Mouse (Mus musculus) gonadal fat pad, adult 2 months (tissue): ENCODE data around the gene Ifi27l2a. TPM values are rescaled to one million over a fixed set of nuclear protein-coding genes. Genes with fewer than 3 reads are reported as not detected.
A peak's percentile ranks its signal among the peaks of the same experiment; 100 is the strongest.
"Not testable (repeated sequence)": the region's sequence is repeated elsewhere in the genome, so short reads cannot be mapped to it uniquely, and the experiment has no call there.

ENCODE experiments used
- DNase-seq: peaks from one replicate; pipeline ENCODE4 v3.0.0-alpha.2; 2012; ENCODE audit warnings: low read depth
- polyA plus RNA-seq: library from polyadenylated mRNA; depleted of rRNA; stranded (reverse); fragments of >200 nt; gene quantifications from 2 replicates; pipeline ENCODE4 v1.2.3, GENCODE M21; 2012; rRNA removed

Gene Ifi27l2a
- polyA plus RNA-seq, result 892 and 1,846 TPM in 2 replicates

- no peak for DNase-seq
These were observed at the start of gene Ifi27l2a for GRCm38 (mm10) chr12:103443524-103443923. TSS of gene Ifi27l2a (minus strand) at chr12:103443680.

DNA sequence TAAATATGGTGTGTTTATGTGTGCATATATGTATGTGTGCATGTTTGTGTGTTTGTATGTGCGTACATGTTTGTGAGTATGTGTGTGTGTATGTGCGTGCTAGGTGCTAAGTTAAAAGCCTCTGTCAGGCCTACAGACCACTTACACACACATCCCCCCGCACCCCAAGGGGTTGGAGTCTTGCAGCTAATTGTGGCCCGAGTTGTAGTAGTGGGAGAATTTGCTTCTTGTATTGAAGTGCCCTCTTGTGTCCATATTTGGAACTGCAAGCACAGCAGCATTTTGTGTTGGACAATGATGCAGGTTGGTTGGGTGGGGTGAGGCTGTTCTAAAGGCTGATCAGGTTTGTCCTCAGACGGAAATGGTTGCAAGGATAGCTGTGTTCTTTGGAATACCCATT is 49.3 kb upstream of the Ifi27l2a start:
- no peak for DNase-seq

DNA sequence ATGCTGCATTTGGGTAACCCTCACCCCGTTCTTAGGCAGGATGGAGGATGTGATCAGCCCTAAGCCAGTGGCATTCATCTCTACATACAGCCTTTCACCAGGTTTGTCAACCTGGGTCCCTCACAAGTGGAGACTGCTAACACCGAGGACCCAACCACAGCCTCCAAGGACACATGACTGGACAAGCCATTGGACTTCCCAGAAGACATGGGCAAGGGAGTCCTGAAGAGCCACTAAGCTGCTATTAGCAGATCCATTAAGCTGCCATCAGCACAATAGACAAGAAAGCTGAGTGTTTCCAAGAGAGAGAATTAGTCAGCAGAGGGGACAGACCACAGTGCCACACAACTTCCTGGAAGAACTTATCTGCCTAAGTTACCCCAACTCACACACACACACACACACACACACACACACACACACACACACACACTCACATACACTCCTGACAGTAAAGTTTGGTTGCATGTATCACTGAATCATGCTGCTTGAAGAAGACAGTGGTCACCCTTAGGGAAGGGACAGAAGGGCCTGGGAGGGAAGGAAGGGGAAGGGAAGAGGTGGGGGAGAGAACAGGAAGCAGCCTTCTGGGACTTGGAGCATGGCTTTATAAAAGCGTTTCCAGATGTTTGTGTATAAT is 47.7 kb upstream of the Ifi27l2a start:
- DNase-seq, result no peak

GRCm38 (mm10) chr12:103487750-103488149 is 44.3 kb upstream of the Ifi27l2a start:
- DNase-seq, result no peak

DNA sequence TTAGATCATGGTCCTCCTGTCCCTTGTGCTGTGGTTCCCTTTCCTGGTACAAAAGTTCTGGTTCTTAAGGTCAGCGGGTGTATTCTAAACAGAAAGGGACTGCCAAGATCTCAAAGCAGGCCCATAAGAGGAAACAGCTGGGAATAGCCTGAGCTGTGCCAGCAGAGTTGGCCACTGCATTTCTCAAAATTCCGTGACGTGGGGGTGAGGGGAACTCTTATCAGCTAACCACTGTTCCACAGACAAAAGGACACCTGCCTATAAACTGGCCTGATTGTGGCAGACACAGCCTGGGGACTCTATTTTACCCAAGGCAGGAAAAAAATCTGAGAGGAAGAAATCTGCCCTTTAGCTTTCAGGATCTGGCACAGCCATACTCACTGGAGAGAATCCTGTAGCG is 43.8 kb upstream of the Ifi27l2a start:
- DNase-seq, result no peak

- DNase-seq, result no peak
These were observed 43.2 kb upstream of the Ifi27l2a start for GRCm38 (mm10) chr12:103486726-103487125.

DNA sequence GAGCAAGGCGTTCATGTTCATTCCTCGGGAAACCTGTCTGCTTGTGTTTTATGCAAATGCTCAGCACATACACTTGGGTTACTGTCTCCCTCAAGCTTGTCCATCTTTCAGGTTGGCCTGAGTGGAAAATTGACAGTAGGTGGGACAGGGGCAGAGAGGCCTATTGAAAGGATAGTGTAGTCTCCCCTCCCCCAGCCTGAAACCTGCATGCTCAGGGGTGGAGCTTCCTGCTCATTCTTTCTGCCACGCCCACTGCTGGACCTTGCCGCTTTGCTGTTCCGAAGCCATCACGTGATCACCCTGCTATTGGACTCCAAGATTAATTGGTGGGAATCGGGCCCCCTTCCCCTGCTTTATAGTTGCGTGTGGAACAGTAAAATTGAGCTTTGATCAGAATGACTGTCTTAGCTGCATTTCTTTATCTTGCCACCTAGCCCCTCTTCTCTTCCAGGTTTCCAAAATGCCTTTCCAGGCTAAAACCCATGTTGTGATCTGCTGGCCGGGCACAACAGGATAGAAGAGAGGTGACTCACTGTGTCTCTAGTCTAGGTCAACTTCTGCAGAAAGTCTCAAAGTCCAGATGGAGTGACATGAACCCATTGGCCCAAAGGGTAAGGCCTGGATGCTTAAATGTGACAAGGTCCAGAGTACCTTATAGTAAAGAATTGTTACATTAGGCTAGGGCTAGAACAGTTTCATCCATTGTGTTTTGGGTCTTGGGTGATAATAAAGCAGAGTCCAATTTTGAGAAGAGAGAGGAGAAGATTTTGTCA is 40.9 kb upstream of the Ifi27l2a start:
- not testable (repeated sequence) for DNase-seq

GRCm38 (mm10) chr12:103482781-103483180 is 39.3 kb upstream of the Ifi27l2a start:
- DNase-seq, result no peak

DNA sequence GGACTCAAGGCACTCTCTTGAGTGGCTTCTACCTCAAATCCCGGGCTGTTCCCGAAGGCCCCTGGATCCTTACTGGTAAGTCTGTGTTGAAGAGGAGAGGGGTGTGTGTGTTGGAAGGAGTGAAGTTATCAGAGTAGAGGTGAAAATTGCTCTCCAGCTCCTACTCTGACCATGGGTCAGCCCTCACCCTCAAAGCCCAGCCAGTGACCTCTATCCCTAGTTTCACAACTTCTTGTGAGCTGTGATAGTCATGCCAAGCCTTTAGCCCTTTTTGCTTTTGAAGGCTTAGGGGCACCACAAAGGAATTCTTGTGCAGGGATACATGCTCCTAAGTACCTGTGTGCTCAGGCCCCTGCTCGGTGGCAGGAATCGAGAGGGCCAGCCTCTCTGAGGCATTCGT is 38.2 kb upstream of the Ifi27l2a start:
- no peak for DNase-seq

GRCm38 (mm10) chr12:103477461-103478015 is 34.1 kb upstream of the Ifi27l2a start:
- DNase-seq, result no peak

DNA sequence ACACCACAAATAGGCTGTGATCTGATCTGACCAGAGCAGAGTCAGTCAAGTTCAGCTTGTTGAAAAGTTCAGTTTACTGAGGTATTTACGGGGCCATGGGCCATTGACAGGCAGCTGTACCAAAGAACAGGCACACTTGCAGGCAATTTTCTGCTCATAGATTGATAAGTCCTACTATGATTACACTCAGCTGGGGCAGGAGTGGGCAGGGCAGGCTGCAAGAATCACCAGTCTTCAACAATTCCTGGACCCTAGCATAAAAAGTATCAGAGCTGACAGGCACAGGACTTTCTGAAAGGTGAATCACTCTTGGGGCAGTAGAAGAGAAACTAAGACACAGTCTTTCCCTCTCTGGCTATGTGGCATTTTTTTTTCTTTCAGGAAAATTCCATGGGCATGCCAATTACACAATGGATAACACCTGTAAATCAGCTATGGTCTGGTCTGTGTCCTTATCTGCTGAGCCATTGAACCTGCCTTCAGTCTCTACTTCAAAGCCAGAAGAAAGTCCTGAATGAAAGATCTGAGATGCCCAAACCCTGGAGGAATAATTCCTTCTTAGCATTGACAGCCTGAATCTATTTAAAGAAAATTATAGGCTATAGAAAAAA is 33.4 kb upstream of the Ifi27l2a start:
- no peak for DNase-seq

DNA sequence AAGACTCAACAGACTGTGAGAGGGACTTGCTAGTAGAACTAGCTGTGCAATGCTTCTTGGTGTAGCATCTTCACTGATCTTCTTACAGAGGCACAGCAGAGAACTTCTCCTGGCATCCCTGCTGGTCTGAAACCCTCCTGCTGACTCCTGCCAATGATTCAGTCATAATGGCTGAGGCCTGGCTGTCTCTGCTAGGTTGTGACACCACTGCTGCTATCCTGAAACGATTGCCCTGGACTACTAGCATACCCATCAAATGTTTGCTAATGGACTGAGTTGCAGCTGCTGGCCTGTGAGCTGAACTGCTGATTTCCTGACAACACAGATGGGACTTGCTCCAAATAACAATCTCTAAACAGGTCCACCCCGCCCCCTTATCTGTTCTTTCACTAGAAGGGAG is 31.0 kb upstream of the Ifi27l2a start:
- no peak for DNase-seq

- DNase-seq, result no peak
These were observed 13.7 kb upstream of the Ifi27l2a start, which contains the start of gene Ifi27l2b for GRCm38 (mm10) chr12:103457140-103457539. TSS of gene Ifi27l2b (minus strand) at chr12:103457223.

DNA sequence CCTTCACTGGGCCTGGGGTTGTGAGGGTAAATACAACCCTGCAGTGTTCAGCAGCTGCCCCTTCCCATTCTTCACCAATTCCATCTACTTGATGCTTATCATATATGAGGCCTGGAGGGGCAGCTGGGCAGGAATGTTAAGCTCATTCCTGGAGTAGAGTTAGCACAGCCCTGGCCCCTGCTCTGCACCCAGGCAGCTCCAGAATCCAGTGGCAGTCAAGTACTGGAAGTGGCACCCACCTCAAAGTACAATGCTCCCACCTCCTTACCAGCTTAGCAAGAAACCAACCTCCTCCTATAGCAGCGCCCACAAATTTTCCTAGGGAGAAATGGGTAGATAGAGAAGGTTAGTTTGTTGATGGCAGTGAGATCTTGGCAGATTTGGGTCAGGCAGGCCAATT is 13.2 kb upstream of the Ifi27l2a start:
- DNase-seq, result not testable (repeated sequence)

- no peak for DNase-seq
These were observed 9.9 kb upstream of the Ifi27l2a start for GRCm38 (mm10) chr12:103453361-103453760.

DNA sequence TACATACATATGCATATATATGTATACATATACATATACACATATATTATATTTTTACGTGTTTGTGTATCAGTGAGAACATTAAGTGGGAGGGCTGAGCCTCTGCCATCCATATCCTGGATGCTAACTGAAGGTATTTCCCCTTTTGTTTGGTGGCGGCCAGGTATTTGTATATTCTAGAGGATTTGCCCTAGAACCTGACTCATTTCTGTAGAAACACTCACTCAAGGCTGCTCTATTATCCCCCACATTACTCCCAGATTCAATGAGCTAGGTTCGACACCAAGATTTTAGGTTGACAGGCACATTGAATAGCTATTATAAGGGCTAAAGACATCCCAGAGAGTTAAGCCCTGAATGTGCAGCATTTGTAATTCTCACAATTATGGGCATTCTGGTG is 1.6 kb upstream of the Ifi27l2a start:
- no peak for DNase-seq

DNA sequence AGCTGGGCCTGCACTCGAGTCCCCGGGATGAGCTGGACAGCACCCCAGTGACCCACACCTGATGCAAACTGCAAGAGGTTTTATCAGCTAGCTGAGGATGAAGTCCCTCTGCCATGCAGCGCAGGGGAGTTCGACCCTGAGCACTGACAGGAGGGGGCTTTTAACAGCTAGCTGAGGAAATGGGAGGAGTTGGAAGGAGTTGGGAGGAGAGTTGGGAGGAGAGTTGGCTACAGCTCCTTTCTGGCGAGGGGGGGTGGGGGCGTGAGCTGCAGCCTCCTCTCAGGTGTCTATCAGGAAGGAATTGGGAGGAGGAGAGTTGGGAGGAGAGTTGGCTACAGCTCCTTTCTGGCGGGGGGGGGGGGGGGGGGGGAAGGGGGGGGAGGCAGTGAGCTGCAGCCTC is 781 bp upstream of the Ifi27l2a start:
- DNase-seq, result not testable (repeated sequence)

DNA sequence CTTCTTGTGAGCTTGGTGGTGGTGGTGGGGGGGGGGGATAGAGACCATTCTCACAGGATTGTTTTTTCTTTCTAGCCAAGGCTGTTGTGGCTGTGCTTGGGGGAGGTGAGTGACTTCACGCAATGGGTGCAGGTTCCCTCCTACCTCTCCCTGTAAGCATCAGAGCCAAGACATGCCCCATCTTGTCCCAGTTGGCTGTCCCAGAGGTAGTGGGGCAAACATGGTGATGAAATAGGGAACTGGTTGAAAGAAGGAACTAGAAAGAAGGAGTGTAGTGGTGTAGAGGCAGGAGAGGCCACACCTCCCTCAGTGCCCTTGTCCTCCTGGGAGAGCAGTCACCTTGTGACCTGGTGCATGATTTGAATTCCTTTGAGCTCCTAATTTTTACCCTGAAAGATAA is 5.9 kb downstream of the Ifi27l2a start:
- DNase-seq, result peak; percentile 86

- no peak for DNase-seq
These were observed 8.6 kb downstream of the Ifi27l2a start for GRCm38 (mm10) chr12:103434861-103435260.

- no peak for DNase-seq
These were observed 9.3 kb downstream of the Ifi27l2a start, which contains the start of gene Ifi27 for GRCm38 (mm10) chr12:103433986-103434731. TSS of gene Ifi27 (plus strand) at chr12:103434211.

GRCm38 (mm10) chr12:103433430-103433829 is 10.1 kb downstream of the Ifi27l2a start:
- no peak for DNase-seq

GRCm38 (mm10) chr12:103426710-103427109 is 16.8 kb downstream of the Ifi27l2a start:
- DNase-seq, result no peak
